In genomic region chr7:135397096-135397495, GRCm38 (mm10) we compare ENCODE assay signal across 29 mouse cellular contexts. TPM values are rescaled to one million over a fixed set of nuclear protein-coding genes. Genes with fewer than 3 reads are reported as not detected.
DNase-seq lines count a peak whose midpoint lies in the region; ATAC-seq and TF ChIP-seq lines count a peak whose summit lies in the region.
"Had no signal": no experiment of that assay in that cellular context is flagged by ENCODE, and none has a peak within 500 bp of the region (broad histone marks: within the 10 kb centered on the region; RNA-seq: fewer than 3 reads in every experiment).

No protein-coding gene starts in this region.

- peaks cover 1% of the 10 kb centered on the region; the same call in 1 of the 2 replicates for H3K4me1 ChIP-seq in heart, adult 2 months (ENCODE audit: control insufficient read depth, insufficient read depth, low read length)
- H3K4me1 ChIP-seq in heart, embryonic 12.5 days (replicated peaks), result no peaks in the 10 kb centered on the region
- peaks cover 43% of the 10 kb centered on the region for H3K4me1 ChIP-seq in liver, embryonic 12.5 days
- H3K4me1 ChIP-seq: hindbrain, embryonic 15.5 days had no signal

- H3K36me3 ChIP-seq in heart, adult 2 months (ENCODE audit: control insufficient read depth, insufficient read depth, low read length), result no peaks in the 10 kb centered on the region
- H3K36me3 ChIP-seq in heart, embryonic 12.5 days, result no peaks in the 10 kb centered on the region
- H3K36me3 ChIP-seq in liver, embryonic 12.5 days, result no peaks in the 10 kb centered on the region
- H3K36me3 ChIP-seq: forebrain, embryonic 10.5 days; forebrain, embryonic 15.5 days; G1E; hindbrain, embryonic 12.5 days; hindbrain, embryonic 15.5 days had no signal

- no peak for TF ChIP-seq CTCF in heart, adult 2 months (IDR thresholded peaks at IDR 0.05)

- H3K4me3 ChIP-seq in heart, adult 2 months, result no peak overlapping the region
- no peak overlapping the region for H3K4me3 ChIP-seq in heart, embryonic 12.5 days
- H3K4me3 ChIP-seq in liver, embryonic 12.5 days, result no peak overlapping the region
- H3K4me3 ChIP-seq: forebrain, embryonic 10.5 days; forebrain, embryonic 15.5 days; hindbrain, embryonic 12.5 days; hindbrain, embryonic 15.5 days had no signal

- no peak overlapping the region for H3K27ac ChIP-seq in heart, adult 2 months
- peak overlapping the region; percentile 67 for H3K27ac ChIP-seq in heart, embryonic 12.5 days (ENCODE audit: poor library complexity, severe bottlenecking)
- H3K27ac ChIP-seq in liver, embryonic 12.5 days, result peak overlapping the region; percentile 85
- H3K27ac ChIP-seq: forebrain, embryonic 10.5 days; forebrain, embryonic 15.5 days; hindbrain, embryonic 12.5 days; hindbrain, embryonic 15.5 days had no signal

- 0 out of 2 replicates have a peak overlapping the region, but pooled peaks have one; percentile 6 for H3K4me2 ChIP-seq in heart, embryonic 12.5 days
- peak overlapping the region; percentile 52; the same call in 1 of the 2 replicates for H3K4me2 ChIP-seq in liver, embryonic 12.5 days
- H3K4me2 ChIP-seq: forebrain, embryonic 15.5 days; hindbrain, embryonic 12.5 days; hindbrain, embryonic 15.5 days had no signal

- no peaks in the 10 kb centered on the region for H3K27me3 ChIP-seq in heart, adult 2 months (ENCODE audit: control insufficient read depth, insufficient read depth, low read length)
- H3K27me3 ChIP-seq in heart, embryonic 12.5 days (replicated peaks), result peaks cover 11% of the 10 kb centered on the region
- peaks cover 16% of the 10 kb centered on the region for H3K27me3 ChIP-seq in liver, embryonic 12.5 days (replicated peaks)
- H3K27me3 ChIP-seq: forebrain, embryonic 15.5 days; hindbrain, embryonic 15.5 days had no signal

- H3K9ac ChIP-seq in heart, adult 2 months (ENCODE audit: low read depth, low read length), result no peak overlapping the region
- no peak overlapping the region for H3K9ac ChIP-seq in heart, embryonic 12.5 days
- no peak overlapping the region for H3K9ac ChIP-seq in liver, embryonic 12.5 days
- H3K9ac ChIP-seq: forebrain, embryonic 15.5 days; hindbrain, embryonic 12.5 days; hindbrain, embryonic 15.5 days had no signal

- peak; percentile 72 for DNase-seq in heart, adult 11 months
- DNase-seq in heart, adult 2 months, result no peak
- DNase-seq in heart, postnatal 25 days (ENCODE audit: low spot score), result no peak
- DNase-seq in liver, result no peak
- no peak for DNase-seq in gastrocnemius, postnatal 36 days
- DNase-seq: adrenal gland, postnatal 10 days; adrenal gland, postnatal 36 days; B cell, adult 2 months; cerebellum, adult 18-20 months; cerebellum, adult 9-10 months; cerebellum, postnatal 14 days; gastrocnemius, postnatal 25 days had no signal

- H3K9me3 ChIP-seq in heart, embryonic 12.5 days (replicated peaks), result no peaks in the 10 kb centered on the region
- H3K9me3 ChIP-seq in liver, embryonic 12.5 days (replicated peaks), result no peaks in the 10 kb centered on the region
- H3K9me3 ChIP-seq: forebrain, embryonic 10.5 days; forebrain, embryonic 15.5 days; hindbrain, embryonic 12.5 days; hindbrain, embryonic 15.5 days had no signal

- no peak for ATAC-seq in heart, embryonic 12.5 days (ENCODE audit: insufficient number of reproducible peaks, low FRiP score)
- ATAC-seq in liver, embryonic 12.5 days, result no peak
- ATAC-seq: forebrain, embryonic 15.5 days; intestine, postnatal 0 days; Patski had no signal

- intact Hi-C loops in heart, adult 2 months (cut with DNase I), result no loop called here
- intact Hi-C loops in heart, postnatal 25 days (cut with DNase I), result no loop called here
- intact Hi-C loops in gastrocnemius, postnatal 36 days (cut with DNase I), result no loop called here

- 64% methylated on average over 6 of the region's 6 CpGs for WGBS in heart, adult 2 months
- WGBS in heart, embryonic 12.5 days, result 63% methylated on average over 6 of the region's 6 CpGs
- WGBS in liver, embryonic 12.5 days (ENCODE audit: insufficient replicate concordance), result 66% methylated on average over 6 of the region's 6 CpGs

- no peaks in the 10 kb centered on the region for H3K79me2 ChIP-seq in heart, adult 2 months (replicated peaks; ENCODE audit: control insufficient read depth, insufficient read depth, low read length)

- no peak for TF ChIP-seq EP300 in heart, adult 2 months (IDR thresholded peaks at IDR 0.05; ENCODE audit: insufficient read depth, low read depth, low read length)

- TF ChIP-seq POLR2A in heart, adult 2 months (IDR thresholded peaks at IDR 0.05; ENCODE audit: insufficient read depth, low read depth, low read length), result no peak

RNA-seq across cellular contexts. Expression of gene Foxi2, which starts 13.0 kb away (rescaled TPM):
- total RNA-seq in heart, adult 2 months (2021), result not detected
- polyA plus RNA-seq in heart, adult 2 months (2012; rRNA removed), result not detected in 2 replicates
- polyA plus RNA-seq in heart, embryonic 12.5 days (2016; fragmentation: Nextera tagmentation; extraction: Ambion mirVana), result not detected in 2 replicates
- not detected for total RNA-seq in heart, postnatal 25 days (2021)
- not detected in 2 replicates for polyA plus RNA-seq in liver, embryonic 12.5 days (2016; fragmentation: Nextera tagmentation; extraction: Ambion mirVana)
- not detected for total RNA-seq in gastrocnemius, postnatal 36 days (2021)
- total RNA-seq: adrenal gland, adult 18-20 months; adrenal gland, postnatal 10 days; adrenal gland, postnatal 36 days; CH12.LX; gastrocnemius, adult 8-10 months; gastrocnemius, postnatal 25 days; granulocyte monocyte progenitor cell, adult 5-6 weeks; hematopoietic stem cell, adult 5-6 weeks had no signal
- polyA plus RNA-seq: embryonic facial prominence, embryonic 14.5 days; forebrain, embryonic 15.5 days; G1E; heart, embryonic 16.5 days; intestine, embryonic 14.5 days; intestine, postnatal 0 days; Patski had no signal
